Mouse (Mus musculus) midbrain, embryonic 15.5 days (tissue): ENCODE measurements at regions not wholly inside any gene's neighbourhood (a gene's known extent, or its start where the extent isn't known, plus 50 kb on each side); places are given as distances from the start of the nearest gene placed in this dataset.

Experiments used
- ATAC-seq: fragments of 200-750 bp; cut with Nextera tagmentation; replicated peaks from 2 replicates; pipeline ENCODE4 v1.8.0; 2017; ENCODE audit warnings: moderate TSS enrichment
- H3K27ac ChIP-seq: fragments of 300-500 bp; sonication (generic); 2 replicates; pipeline ENCODE4 v1.5.1; 2015; ENCODE audit warnings: mild to moderate bottlenecking, inconsistent platforms
- H3K27me3 ChIP-seq: fragments of 300-500 bp; sonication (generic); replicated peaks from 2 replicates; pipeline ENCODE4 v1.6.1; 2015; ENCODE audit warnings: inconsistent platforms
- H3K36me3 ChIP-seq: fragments of 300-500 bp; sonication (generic); replicated peaks from 2 replicates; pipeline ENCODE4 v1.6.1; 2015; ENCODE audit warnings: inconsistent platforms
- H3K4me1 ChIP-seq: fragments of 300-500 bp; sonication (generic); 2 replicates; pipeline ENCODE4 v1.6.1; 2015; ENCODE audit warnings: inconsistent platforms
- H3K4me2 ChIP-seq: fragments of 300-500 bp; sonication (generic); 2 replicates; pipeline ENCODE4 v1.6.1; 2015; ENCODE audit warnings: inconsistent platforms, mild to moderate bottlenecking, moderate library complexity
- H3K4me3 ChIP-seq: fragments of 300-500 bp; sonication (generic); 2 replicates; pipeline ENCODE4 v1.5.1; 2015; ENCODE audit warnings: mild to moderate bottlenecking, inconsistent platforms
- H3K9ac ChIP-seq: fragments of 300-500 bp; sonication (generic); 2 replicates; pipeline ENCODE4 v1.6.1; 2015; ENCODE audit warnings: mild to moderate bottlenecking, inconsistent platforms
- H3K9me3 ChIP-seq: fragments of 300-500 bp; sonication (generic); 2 replicates; pipeline ENCODE4 v1.6.1; 2016; ENCODE audit warnings: inconsistent platforms
- WGBS: fragments of 180-500 bp; shearing (Covaris S2); methylation state at CpG from one replicate; pipeline ENCODE4 v1.1.7; 2015; ENCODE audit warnings: mixed read lengths; 5-methylcytosine and 5-hydroxymethylcytosine counted together

DNA sequence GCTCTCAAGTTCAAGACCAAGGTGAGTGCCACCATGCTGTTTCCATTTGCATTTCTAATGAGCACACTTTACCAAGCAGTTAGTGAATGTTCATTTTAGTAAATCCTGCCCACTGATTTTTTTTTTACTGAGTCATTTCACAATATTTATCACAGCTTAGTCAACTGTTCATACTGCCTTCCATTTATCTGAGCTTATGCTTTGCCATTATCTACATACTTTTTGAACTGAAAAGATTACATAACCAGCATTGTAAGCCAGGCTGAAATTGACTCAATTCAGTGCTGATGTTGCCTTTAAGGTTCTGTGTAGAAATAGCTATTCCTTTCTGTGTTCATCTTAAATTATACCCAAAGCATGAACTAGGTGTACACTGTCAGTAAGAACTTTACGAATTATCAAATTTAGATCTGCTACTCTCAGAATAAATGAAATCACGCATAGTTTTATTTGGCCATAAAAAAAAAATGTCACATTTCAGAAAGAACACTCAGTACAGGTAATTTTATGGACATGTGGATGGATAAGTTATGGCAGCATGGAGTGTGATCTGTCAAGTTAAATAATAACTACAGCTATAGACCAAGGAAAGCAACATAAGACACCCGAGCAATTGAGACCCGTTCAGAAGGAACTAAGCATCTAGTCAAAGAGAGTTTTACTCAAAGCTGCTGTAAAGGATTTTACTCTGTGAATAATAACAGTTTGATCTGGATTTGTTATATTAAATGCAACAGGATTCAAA lies 645.9 kb upstream of the Chordc1 start:
- WGBS: 85% methylated on average over 4 of the region's 4 CpGs
- Histone ChIP-seq H3K4me3 (no peak overlapping the region), H3K4me2 (no peak overlapping the region), H3K9me3 (no peaks in the 10 kb centered on the region), H3K27ac (no peak overlapping the region), H3K27me3 (no peaks in the 10 kb centered on the region), H3K9ac (no peak overlapping the region), H3K36me3 (no peaks in the 10 kb centered on the region), H3K4me1 (no peaks in the 10 kb centered on the region)
- no peak for ATAC-seq

GRCm38 (mm10) chr9:17653818-17654217 lies 638.1 kb upstream of the Chordc1 start:
- no peaks in the 10 kb centered on the region for H3K4me1 ChIP-seq
- no peak overlapping the region for H3K4me2 ChIP-seq
- H3K9me3 ChIP-seq: no peaks in the 10 kb centered on the region
- no peak overlapping the region for H3K4me3 ChIP-seq
- no peak overlapping the region for H3K9ac ChIP-seq
- H3K27ac ChIP-seq: no peak overlapping the region
- no peaks in the 10 kb centered on the region for H3K27me3 ChIP-seq
- no peak for ATAC-seq
- H3K36me3 ChIP-seq: no peaks in the 10 kb centered on the region

DNA sequence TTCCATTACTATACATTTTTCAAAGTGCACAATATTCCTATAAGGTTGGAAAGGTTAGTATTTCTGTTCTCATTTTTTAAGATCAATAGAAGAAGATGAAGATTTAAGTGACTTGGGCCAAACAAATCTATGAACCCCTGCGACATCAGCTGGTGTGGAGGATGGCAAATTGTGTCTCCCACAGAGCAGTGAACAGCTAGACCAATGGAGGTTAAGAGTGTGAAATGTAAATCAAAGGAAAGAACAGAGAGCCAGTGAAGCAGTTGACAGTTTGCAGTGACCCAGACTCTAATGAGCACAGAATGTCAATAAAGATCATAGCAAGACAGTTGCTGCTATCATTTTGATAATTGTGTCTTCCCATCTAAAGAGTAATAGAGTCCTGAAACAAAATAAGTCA lies 627.8 kb upstream of the Chordc1 start:
- Histone ChIP-seq H3K36me3 (no peaks in the 10 kb centered on the region), H3K9ac (no peak overlapping the region), H3K27me3 (no peaks in the 10 kb centered on the region), H3K9me3 (no peaks in the 10 kb centered on the region), H3K4me1 (no peaks in the 10 kb centered on the region), H3K4me2 (no peak overlapping the region), H3K27ac (no peak overlapping the region), H3K4me3 (no peak overlapping the region)
- 46% methylated on average over 1 of the region's 1 CpGs for WGBS
- no peak for ATAC-seq

DNA sequence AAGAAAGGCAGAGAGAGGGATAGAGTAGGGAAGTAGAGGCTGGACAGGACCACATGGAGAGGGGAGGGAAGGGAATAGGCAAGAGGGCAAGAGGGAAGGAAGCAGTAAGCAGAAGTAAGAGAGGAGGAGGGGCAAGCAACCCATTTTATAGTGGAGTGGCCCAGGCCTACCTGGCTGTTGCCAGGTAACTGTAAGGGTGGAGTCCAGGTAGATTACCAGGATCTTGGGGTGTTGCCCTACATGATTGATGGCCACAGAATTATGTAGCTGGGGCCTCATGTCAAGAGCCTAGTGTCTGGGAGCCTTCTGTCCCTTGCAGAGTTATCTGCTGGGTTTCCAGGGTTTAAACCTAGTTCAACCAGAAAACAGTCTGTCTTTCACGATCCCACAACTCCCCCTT lies 623.7 kb upstream of the Chordc1 start:
- no peak for ATAC-seq
- Histone ChIP-seq H3K4me1 (no peaks in the 10 kb centered on the region), H3K27me3 (no peaks in the 10 kb centered on the region), H3K36me3 (no peaks in the 10 kb centered on the region), H3K4me3 (no peak overlapping the region), H3K27ac (no peak overlapping the region), H3K9me3 (no peaks in the 10 kb centered on the region), H3K9ac (no peak overlapping the region), H3K4me2 (no peak overlapping the region)
- 85% methylated on average over 1 of the region's 1 CpGs for WGBS

DNA sequence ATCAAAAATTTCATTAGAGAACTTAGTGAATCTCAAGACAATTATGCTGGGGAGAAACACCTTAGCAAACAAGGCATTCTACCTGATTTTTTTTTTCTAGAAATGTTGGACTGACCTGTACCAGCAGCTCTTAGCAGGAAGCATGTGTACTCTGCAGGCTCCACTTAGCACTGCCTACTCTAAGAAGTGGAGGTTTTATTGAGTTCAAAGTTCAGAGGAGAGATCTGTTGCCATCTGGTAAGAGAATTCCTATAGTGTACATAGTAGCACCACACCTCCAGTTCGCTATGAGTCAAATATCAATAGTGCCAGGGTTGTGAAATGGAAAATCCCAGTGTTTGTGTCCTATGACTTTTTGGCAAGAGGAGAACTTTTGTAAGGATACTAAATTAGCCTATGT lies 616.4 kb upstream of the Chordc1 start:
- Histone ChIP-seq H3K27ac (no peak overlapping the region), H3K36me3 (no peaks in the 10 kb centered on the region), H3K9me3 (no peaks in the 10 kb centered on the region), H3K4me2 (no peak overlapping the region), H3K4me1 (no peaks in the 10 kb centered on the region), H3K27me3 (no peaks in the 10 kb centered on the region), H3K9ac (no peak overlapping the region), H3K4me3 (no peak overlapping the region)
- ATAC-seq: no peak
- WGBS: 92% methylated on average over 1 of the region's 1 CpGs
